Comparison of ENCODE assay signal across 9 mouse cellular contexts in genomic region chr13:39440907-39441306, GRCm38 (mm10).
DNase-seq lines count a peak whose midpoint lies in the region; ATAC-seq and TF ChIP-seq lines count a peak whose summit lies in the region.
"Had no signal": no experiment of that assay in that cellular context is flagged by ENCODE, and none has a peak within 500 bp of the region (broad histone marks: within the 10 kb centered on the region; RNA-seq: fewer than 3 reads in every experiment).

No protein-coding gene starts in this region.

- H3K9ac ChIP-seq in neural tube, embryonic 15.5 days (replicated peaks), result no peak overlapping the region
- no peak overlapping the region for H3K9ac ChIP-seq in forebrain, postnatal 0 days
- no peak overlapping the region for H3K9ac ChIP-seq in intestine, postnatal 0 days (ENCODE audit: low read depth, low read length)
- H3K9ac ChIP-seq in limb, embryonic 11.5 days (ENCODE audit: low read length), result no peak overlapping the region
- H3K9ac ChIP-seq: embryonic facial prominence, embryonic 15.5 days had no signal

- H3K4me1 ChIP-seq in neural tube, embryonic 15.5 days, result no peaks in the 10 kb centered on the region
- H3K4me1 ChIP-seq in forebrain, postnatal 0 days (ENCODE audit: insufficient read depth), result no peaks in the 10 kb centered on the region
- no peaks in the 10 kb centered on the region for H3K4me1 ChIP-seq in intestine, postnatal 0 days (replicated peaks; ENCODE audit: control insufficient read depth, insufficient read depth, low read length)
- no peaks in the 10 kb centered on the region for H3K4me1 ChIP-seq in limb, embryonic 11.5 days (ENCODE audit: control insufficient read depth, insufficient read depth, low read length)

- no peaks in the 10 kb centered on the region for H3K36me3 ChIP-seq in neural tube, embryonic 15.5 days
- no peaks in the 10 kb centered on the region for H3K36me3 ChIP-seq in forebrain, postnatal 0 days (ENCODE audit: insufficient read depth)
- no peaks in the 10 kb centered on the region for H3K36me3 ChIP-seq in intestine, postnatal 0 days (ENCODE audit: control insufficient read depth, insufficient read depth)
- H3K36me3 ChIP-seq in limb, embryonic 11.5 days (ENCODE audit: control insufficient read depth, insufficient read depth, low read length), result no peaks in the 10 kb centered on the region
- H3K36me3 ChIP-seq in myocyte (ENCODE audit: control insufficient read depth, insufficient read depth), result no peaks in the 10 kb centered on the region
- H3K36me3 ChIP-seq: embryonic facial prominence, embryonic 15.5 days had no signal

- DNase-seq in neural tube, embryonic 10.5 days (ENCODE audit: extremely low spot score, low spot score), result peak; percentile 59
- DNase-seq in cerebellum, adult 11-12 months, result peak; percentile 36
- peak; percentile 84 for DNase-seq in forebrain, postnatal 0 days
- DNase-seq in limb, embryonic 11.5 days (ENCODE audit: low spot score), result peak; percentile 79
- DNase-seq in thymus, postnatal 25 days, result peak; percentile 16

- H3K79me2 ChIP-seq in myocyte (ENCODE audit: control insufficient read depth, insufficient read depth), result no peaks in the 10 kb centered on the region

- no peak for TF ChIP-seq POLR2A in myocyte (IDR thresholded peaks at IDR 0.05; ENCODE audit: insufficient read length, low read depth)

- no peak overlapping the region for H3K27ac ChIP-seq in neural tube, embryonic 15.5 days (replicated peaks)
- H3K27ac ChIP-seq in forebrain, postnatal 0 days (ENCODE audit: low read depth, low read length), result no peak overlapping the region
- no peak overlapping the region for H3K27ac ChIP-seq in intestine, postnatal 0 days (ENCODE audit: low read depth, low read length)
- H3K27ac ChIP-seq in limb, embryonic 11.5 days (replicated peaks; ENCODE audit: low read depth, low read length), result no peak overlapping the region
- H3K27ac ChIP-seq: embryonic facial prominence, embryonic 15.5 days had no signal

- H3ac ChIP-seq in myocyte (ENCODE audit: control insufficient read depth, insufficient read length), result no peak overlapping the region

- H3K27me3 ChIP-seq in neural tube, embryonic 15.5 days (replicated peaks), result peaks cover 5% of the 10 kb centered on the region; the same call in 1 of the 2 replicates
- peaks cover 9% of the 10 kb centered on the region for H3K27me3 ChIP-seq in forebrain, postnatal 0 days (ENCODE audit: insufficient read depth, low read length)
- H3K27me3 ChIP-seq in intestine, postnatal 0 days (replicated peaks; ENCODE audit: control insufficient read depth, insufficient read depth, low read length), result no peaks in the 10 kb centered on the region
- H3K27me3 ChIP-seq in limb, embryonic 11.5 days (ENCODE audit: control insufficient read depth, insufficient read depth, low read length), result no peaks in the 10 kb centered on the region
- H3K27me3 ChIP-seq in myocyte (ENCODE audit: control insufficient read depth, insufficient read depth, insufficient read length), result no peaks in the 10 kb centered on the region
- H3K27me3 ChIP-seq: embryonic facial prominence, embryonic 15.5 days had no signal

- ATAC-seq in neural tube, embryonic 15.5 days (ENCODE audit: low FRiP score), result no peak
- peak; percentile 81 for ATAC-seq in forebrain, postnatal 0 days
- ATAC-seq in intestine, postnatal 0 days, result peak; percentile 43; the same call in 1 of the 2 replicates
- ATAC-seq in limb, embryonic 11.5 days (ENCODE audit: insufficient number of reproducible peaks, low FRiP score, low TSS enrichment, low read depth), result no peak

- H3K4me3 ChIP-seq in neural tube, embryonic 15.5 days (replicated peaks), result no peak overlapping the region
- H3K4me3 ChIP-seq in forebrain, postnatal 0 days (ENCODE audit: low read depth, low read length), result no peak overlapping the region
- peak overlapping the region; percentile 10; the same call in 1 of the 2 replicates for H3K4me3 ChIP-seq in intestine, postnatal 0 days (ENCODE audit: low read depth, low read length)
- H3K4me3 ChIP-seq in limb, embryonic 11.5 days (ENCODE audit: low read depth, low read length), result no peak overlapping the region
- no peak overlapping the region for H3K4me3 ChIP-seq in myocyte
- H3K4me3 ChIP-seq: embryonic facial prominence, embryonic 15.5 days had no signal

- TF ChIP-seq CTCF in forebrain, postnatal 0 days (IDR thresholded peaks at IDR 0.05; ENCODE audit: low read depth), result peak; percentile 93
- peak; percentile 86 for TF ChIP-seq CTCF in intestine, postnatal 0 days (IDR thresholded peaks at IDR 0.05; ENCODE audit: low read depth)

- H3K9me3 ChIP-seq in neural tube, embryonic 15.5 days (replicated peaks), result no peaks in the 10 kb centered on the region
- no peaks in the 10 kb centered on the region for H3K9me3 ChIP-seq in forebrain, postnatal 0 days (ENCODE audit: low read length)
- no peaks in the 10 kb centered on the region for H3K9me3 ChIP-seq in intestine, postnatal 0 days (ENCODE audit: control insufficient read depth)
- H3K9me3 ChIP-seq in limb, embryonic 11.5 days (ENCODE audit: control insufficient read depth, low read length), result no peaks in the 10 kb centered on the region
- H3K9me3 ChIP-seq: embryonic facial prominence, embryonic 15.5 days had no signal

- no peak overlapping the region for H3K4me2 ChIP-seq in neural tube, embryonic 15.5 days
- H3K4me2 ChIP-seq in forebrain, postnatal 0 days (ENCODE audit: low read depth), result no peak overlapping the region
- H3K4me2 ChIP-seq in intestine, postnatal 0 days (replicated peaks; ENCODE audit: low read depth), result peak overlapping the region; percentile 47
- no peak overlapping the region for H3K4me2 ChIP-seq in limb, embryonic 11.5 days (ENCODE audit: low read depth, severe bottlenecking)
- H3K4me2 ChIP-seq in myocyte (ENCODE audit: low read depth), result peak overlapping the region; percentile 42
- H3K4me2 ChIP-seq: embryonic facial prominence, embryonic 15.5 days had no signal

- WGBS in neural tube, embryonic 15.5 days, result 16% methylated on average over 8 of the region's 8 CpGs
- 10% methylated on average over 8 of the region's 8 CpGs for WGBS in forebrain, postnatal 0 days
- WGBS in intestine, postnatal 0 days, result 27% methylated on average over 8 of the region's 8 CpGs
- WGBS in limb, embryonic 11.5 days, result 27% methylated on average over 8 of the region's 8 CpGs

TF ChIP-seq in myocyte, 11 proteins besides CTCF, POLR2A, EP300 and RAD21:
- TF ChIP-seq SRF (IDR thresholded peaks at IDR 0.05; ENCODE audit: control insufficient read depth, insufficient read length, low read depth) (no peak), MYOD1 (IDR thresholded peaks at IDR 0.05; ENCODE audit: control insufficient read depth in 1 of 3, insufficient read length in 2 of 3, low read depth in 2 of 3) (no peak), E2F4 (IDR thresholded peaks at IDR 0.05; ENCODE audit: insufficient read depth) (no peak), TCF12 (IDR thresholded peaks at IDR 0.05; ENCODE audit: insufficient read depth, poor library complexity, severe bottlenecking) (no peak), TCF3 (IDR thresholded peaks at IDR 0.05; ENCODE audit: insufficient read length, low read depth) (no peak), CEBPB (IDR thresholded peaks at IDR 0.05; ENCODE audit: insufficient read depth, poor library complexity, severe bottlenecking) (no peak)

Comparison
In these comparisons a context has a peak if more than half of its experiments do, and no peak if none do; other contexts are left out.
1. DNase-seq: peak in every context shown above with its lines; median percentile 84 in forebrain, postnatal 0 days; 79 in limb, embryonic 11.5 days; 59 in neural tube, embryonic 10.5 days; 36 in cerebellum, adult 11-12 months; 16 in thymus, postnatal 25 days.
2. ATAC-seq: peak in forebrain, postnatal 0 days (single experiment) and intestine, postnatal 0 days (single experiment); none in neural tube, embryonic 15.5 days (single experiment) and limb, embryonic 11.5 days (single experiment).
3. H3K4me2 ChIP-seq: peak in intestine, postnatal 0 days (single experiment) and myocyte (single experiment); none in neural tube, embryonic 15.5 days (single experiment), forebrain, postnatal 0 days (single experiment) and limb, embryonic 11.5 days (single experiment).